Mouse (Mus musculus) ES-Bruce4 (cell line): ENCODE measurements around the gene Nelfb.

Source experiments
- CTCF ChIP-seq: IDR thresholded peaks from one replicate; pipeline ENCODE4 v1.8.1; 2011; ENCODE audit warnings: low read depth, low read length
- POLR2A ChIP-seq: IDR thresholded peaks from one replicate; pipeline ENCODE4 v1.8.1; 2011; ENCODE audit warnings: low read length; ENCODE audit not compliant: insufficient read depth

GRCm38 (mm10) chr2:25231038-25231437 is 19.7 kb upstream of the Nelfb start:
- TF ChIP-seq CTCF (no peak), POLR2A (no peak)
